Mouse (Mus musculus) forebrain, postnatal 0 days (tissue): ENCODE data around the gene Loxl1. TPM values are rescaled to one million over a fixed set of nuclear protein-coding genes. Genes with fewer than 3 reads are reported as not detected.
"Not testable (repeated sequence)": the region's sequence is repeated elsewhere in the genome, so short reads cannot be mapped to it uniquely, and the experiment has no call there.

ENCODE experiments used
- ATAC-seq: fragments of 200-750 bp; cut with Nextera tagmentation; 2 replicates; pipeline ENCODE4 v1.8.0; 2017; ENCODE audit warnings: mild to moderate bottlenecking, moderate library complexity
- DNase-seq: peaks from one replicate; pipeline ENCODE4 v3.0.0-alpha.2; 2015
- H3K27ac ChIP-seq: fragments of 300-500 bp; sonication (generic); 2 replicates; pipeline ENCODE4 v1.5.1; 2014; ENCODE audit warnings: low read depth, mild to moderate bottlenecking, antibody characterized with exemption, low read length, moderate library complexity, mixed read lengths
- H3K27me3 ChIP-seq: fragments of 300-500 bp; sonication (generic); 2 replicates; pipeline ENCODE4 v1.6.1; 2014; ENCODE audit warnings: mild to moderate bottlenecking, low read length, mixed read lengths; ENCODE audit not compliant: insufficient read depth
- H3K36me3 ChIP-seq: fragments of 300-500 bp; sonication (generic); 2 replicates; pipeline ENCODE4 v1.6.1; 2014; ENCODE audit warnings: mild to moderate bottlenecking, moderate library complexity; ENCODE audit not compliant: insufficient read depth
- H3K4me1 ChIP-seq: fragments of 300-500 bp; sonication (generic); 2 replicates; pipeline ENCODE4 v1.6.1; 2014; ENCODE audit warnings: antibody characterized with exemption; ENCODE audit not compliant: insufficient read depth
- H3K4me2 ChIP-seq: fragments of 300-500 bp; sonication (generic); 2 replicates; pipeline ENCODE4 v1.6.1; 2014; ENCODE audit warnings: low read depth, mild to moderate bottlenecking, moderate library complexity
- H3K4me3 ChIP-seq: fragments of 300-500 bp; sonication (generic); 2 replicates; pipeline ENCODE4 v1.5.1; 2014; ENCODE audit warnings: low read depth, low read length, mixed read lengths
- H3K9ac ChIP-seq: fragments of 300-500 bp; sonication (generic); 2 replicates; pipeline ENCODE4 v1.6.1; 2014; ENCODE audit warnings: mild to moderate bottlenecking
- H3K9me3 ChIP-seq: fragments of 300-500 bp; sonication (generic); 2 replicates; pipeline ENCODE4 v1.6.1; 2016; ENCODE audit warnings: low read length
- CTCF ChIP-seq: sonication (generic); IDR thresholded peaks from 2 replicates; pipeline ENCODE4 v1.5.1; 2016; ENCODE audit warnings: antibody characterized with exemption, control low read depth, low read depth
- WGBS: fragments of 180-500 bp; shearing (Covaris S2); extraction: QIAGEN DNeasy Blood & Tissue Kit; methylation state at CpG from one replicate; pipeline ENCODE4 v1.1.7; 2014; 5-methylcytosine and 5-hydroxymethylcytosine counted together
- polyA plus RNA-seq: library from polyadenylated mRNA; unstranded; fragments of >200 nt; fragmentation: Nextera tagmentation; extraction: Ambion mirVana; gene quantifications from 2 replicates; pipeline ENCODE4 v1.2.1, GENCODE M21; 2015
- total RNA-seq: library from RNA; depleted of rRNA; stranded (reverse); fragments of >200 nt; gene quantifications from 2 replicates; pipeline ENCODE4 v1.2.3, GENCODE M21; 2014

The Loxl1 gene
- total and polyA plus RNA-seq, 2 experiments from 2014 or later: 8.0 to 9.4 TPM

DNA sequence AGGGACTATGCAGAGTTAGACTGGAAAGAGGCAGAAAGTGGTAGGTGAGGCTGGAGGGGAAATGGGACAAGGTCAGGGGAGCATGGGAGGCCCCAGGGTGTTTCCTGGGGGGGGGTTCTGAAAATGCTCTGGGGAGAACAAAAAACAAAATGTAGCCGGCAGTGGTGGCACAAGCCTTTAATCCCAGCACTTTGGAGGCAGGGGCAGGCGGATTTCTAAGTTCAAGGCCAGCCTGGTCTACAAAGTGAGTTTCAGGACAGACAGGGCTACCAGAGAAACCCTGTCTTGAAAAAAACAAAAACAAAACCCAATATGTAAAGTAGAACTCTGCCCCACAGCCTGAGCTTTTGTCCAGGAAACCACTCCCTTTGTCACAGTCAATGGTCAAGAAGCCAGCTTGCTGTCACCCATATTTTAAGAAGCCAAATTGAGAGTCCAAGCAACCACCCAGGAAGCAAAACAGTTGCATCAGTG is 40.9 kb downstream of the Loxl1 start:
- WGBS: 84% methylated on average over 2 of the region's 2 CpGs
- TF ChIP-seq CTCF: no peak
- H3K4me1 ChIP-seq: no peaks in the 10 kb centered on the region
- DNase-seq (no peak), ATAC-seq (no peak)
- H3K4me3 ChIP-seq: no peak overlapping the region
- H3K36me3 ChIP-seq: no peaks in the 10 kb centered on the region
- H3K4me2 ChIP-seq: no peak overlapping the region
- H3K27ac ChIP-seq: no peak overlapping the region
- no peaks in the 10 kb centered on the region for H3K27me3 ChIP-seq
- H3K9me3 ChIP-seq: no peaks in the 10 kb centered on the region
- no peak overlapping the region for H3K9ac ChIP-seq

DNA sequence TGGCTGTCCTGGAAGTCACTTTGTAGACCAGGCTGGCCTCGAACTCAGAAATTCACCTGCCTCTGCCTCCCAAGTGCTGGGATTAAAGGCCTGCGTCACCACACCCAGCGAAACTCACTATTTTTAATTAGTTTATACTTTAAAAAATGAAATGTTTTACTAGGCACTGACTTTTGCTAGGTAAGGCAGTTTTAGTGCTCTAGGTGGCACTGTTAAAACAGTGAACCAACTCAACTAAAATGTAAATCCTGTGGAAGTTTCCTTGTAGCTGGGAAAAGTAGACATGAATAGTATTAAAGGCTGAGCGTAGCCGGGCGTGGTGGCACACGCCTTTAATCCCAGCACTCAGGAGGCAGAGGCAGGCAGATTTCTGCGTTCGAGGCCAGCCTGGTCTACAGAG is 41.4 kb downstream of the Loxl1 start:
- ATAC-seq, H3K9me3 ChIP-seq, H3K4me1 ChIP-seq, H3K27me3 ChIP-seq, H3K9ac ChIP-seq, H3K4me2 ChIP-seq, H3K27ac ChIP-seq, DNase-seq, H3K36me3 ChIP-seq, H3K4me3 ChIP-seq: not testable (repeated sequence)
- TF ChIP-seq CTCF: peak; percentile 20; the same call in 1 of the 2 replicates
- WGBS: 93% methylated on average over 9 of the region's 9 CpGs

DNA sequence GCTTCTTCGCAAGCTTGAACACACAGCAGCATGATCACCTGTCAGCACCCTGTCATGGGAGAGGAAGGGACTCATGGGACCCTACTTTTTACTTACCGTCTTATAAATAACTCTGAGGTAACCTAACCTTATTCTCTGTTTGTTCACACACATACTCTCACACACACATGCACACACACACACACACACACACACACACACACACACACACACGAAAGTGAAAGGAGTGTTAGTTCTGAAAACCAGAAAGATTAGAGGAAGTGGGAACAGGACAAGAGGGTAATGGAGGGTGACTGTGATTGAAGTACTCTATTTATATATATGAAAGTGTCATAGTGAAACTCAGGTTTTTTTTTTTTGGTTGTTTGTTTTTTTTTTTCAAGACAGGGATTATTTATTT is 41.9 kb downstream of the Loxl1 start:
- no peak for TF ChIP-seq CTCF
- H3K27ac ChIP-seq: no peak overlapping the region
- H3K4me2 ChIP-seq: no peak overlapping the region
- no peaks in the 10 kb centered on the region for H3K4me1 ChIP-seq
- no peaks in the 10 kb centered on the region for H3K36me3 ChIP-seq
- H3K9ac ChIP-seq: no peak overlapping the region
- DNase-seq (no peak), ATAC-seq (no peak)
- 95% methylated on average over 3 of the region's 3 CpGs for WGBS
- no peaks in the 10 kb centered on the region for H3K9me3 ChIP-seq
- no peaks in the 10 kb centered on the region for H3K27me3 ChIP-seq
- no peak overlapping the region for H3K4me3 ChIP-seq

DNA sequence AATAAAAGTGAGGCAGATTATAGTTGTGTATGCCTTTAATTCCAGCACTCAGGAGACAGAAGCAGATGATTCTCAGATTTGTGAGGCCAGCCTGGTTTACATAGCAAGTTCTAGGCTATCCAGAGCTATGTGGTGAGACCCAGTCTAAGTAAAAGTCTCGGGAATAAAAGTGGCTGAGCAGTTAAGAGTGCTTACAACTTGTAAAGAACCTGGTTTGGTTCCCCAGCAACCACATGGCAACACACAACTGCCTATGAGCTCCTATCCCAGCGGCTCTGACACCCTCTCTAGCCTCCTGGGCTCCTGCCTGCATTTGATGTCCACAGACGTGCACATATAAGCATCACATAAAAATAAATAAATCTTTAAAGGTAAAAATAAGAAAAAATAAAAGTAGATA is 42.9 kb downstream of the Loxl1 start:
- DNase-seq (no peak), ATAC-seq (no peak)
- H3K36me3 ChIP-seq: no peaks in the 10 kb centered on the region
- no peak for TF ChIP-seq CTCF
- H3K9ac ChIP-seq: no peak overlapping the region
- H3K27ac ChIP-seq: no peak overlapping the region
- no peaks in the 10 kb centered on the region for H3K9me3 ChIP-seq
- 67% methylated on average over 3 of the region's 3 CpGs for WGBS
- H3K27me3 ChIP-seq: no peaks in the 10 kb centered on the region
- no peaks in the 10 kb centered on the region for H3K4me1 ChIP-seq
- no peak overlapping the region for H3K4me3 ChIP-seq
- no peak overlapping the region for H3K4me2 ChIP-seq

DNA sequence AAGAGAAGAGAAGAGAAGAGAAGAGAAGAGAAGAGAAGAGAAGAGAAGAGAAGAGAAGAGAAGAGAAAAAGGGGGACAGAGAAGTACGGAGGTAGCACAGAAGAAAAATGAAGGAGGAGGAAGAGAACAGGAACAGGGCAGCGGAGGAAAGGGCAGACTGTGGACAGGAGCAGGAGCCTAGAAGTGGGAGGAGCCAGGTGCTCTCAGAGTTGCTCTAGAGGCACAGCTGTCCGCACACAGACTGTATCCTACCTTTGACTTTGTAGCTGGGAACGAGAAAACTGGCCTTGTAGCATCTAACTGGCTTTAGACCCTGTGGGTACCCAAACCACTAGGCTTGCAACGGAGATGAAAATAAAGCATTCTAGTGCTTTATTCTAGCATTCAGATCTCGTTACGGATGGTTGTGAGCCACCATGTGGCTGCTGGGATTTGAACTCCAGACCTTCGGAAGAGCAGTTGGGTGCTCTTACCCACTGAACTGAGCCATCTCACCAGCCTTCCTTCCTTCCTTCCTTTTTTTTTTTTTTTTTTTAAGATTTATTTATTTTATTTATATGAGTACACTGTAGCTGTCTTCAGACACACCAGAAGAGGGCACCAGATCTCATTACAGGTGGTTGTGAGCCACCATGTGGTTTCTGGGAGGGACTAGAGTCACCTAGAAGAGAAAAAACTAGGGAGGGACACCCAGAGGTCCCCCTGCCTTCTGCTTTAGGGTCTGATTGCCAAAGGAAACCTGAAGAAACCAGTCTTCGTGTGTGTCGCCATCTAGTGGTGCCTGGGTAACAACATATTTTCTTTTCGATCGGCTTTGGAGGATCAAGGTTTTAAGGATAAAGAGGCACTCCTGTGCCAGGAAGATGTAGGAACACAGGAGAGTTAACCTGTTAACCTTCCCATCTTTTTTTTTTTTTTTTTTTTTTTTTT is 44.3 kb downstream of the Loxl1 start:
- Histone ChIP-seq H3K9me3 (no peaks in the 10 kb centered on the region), H3K36me3 (no peaks in the 10 kb centered on the region), H3K9ac (no peak overlapping the region), H3K27me3 (no peaks in the 10 kb centered on the region), H3K4me3 (no peak overlapping the region), H3K27ac (no peak overlapping the region), H3K4me1 (no peaks in the 10 kb centered on the region), H3K4me2 (no peak overlapping the region)
- ATAC-seq (peak; percentile 29; the same call in 1 of the 2 replicates), DNase-seq (peak; percentile 82)
- 62% methylated on average over 12 of the region's 12 CpGs for WGBS
- TF ChIP-seq CTCF: peak; percentile 77

DNA sequence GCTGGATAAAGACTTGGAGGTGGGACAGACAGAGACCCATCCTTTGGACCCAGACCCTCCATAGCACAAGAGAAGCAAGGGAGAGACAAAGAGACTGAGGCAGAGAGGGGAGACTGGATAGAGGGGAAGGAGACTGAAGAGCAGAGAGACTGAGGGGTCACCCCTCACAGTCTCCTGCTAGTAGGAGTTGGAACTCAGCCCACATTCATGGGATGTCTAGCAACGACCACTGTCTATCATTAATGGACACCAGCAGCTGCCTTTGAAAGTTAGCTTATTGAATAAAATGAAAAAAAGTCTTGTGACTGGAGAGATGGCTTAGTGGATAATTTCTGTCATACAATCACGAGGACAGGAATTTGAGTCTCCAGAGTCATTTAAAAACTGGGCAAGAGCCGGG is 45.9 kb downstream of the Loxl1 start:
- 64% methylated on average over 3 of the region's 3 CpGs for WGBS
- ATAC-seq: no peak
- H3K4me1 ChIP-seq: no peaks in the 10 kb centered on the region
- H3K4me3 ChIP-seq: no peak overlapping the region
- H3K9ac ChIP-seq: no peak overlapping the region
- DNase-seq: no peak
- H3K27ac ChIP-seq: no peak overlapping the region
- no peak overlapping the region for H3K4me2 ChIP-seq
- no peaks in the 10 kb centered on the region for H3K27me3 ChIP-seq
- no peak for TF ChIP-seq CTCF
- no peaks in the 10 kb centered on the region for H3K9me3 ChIP-seq
- peaks cover 9% of the 10 kb centered on the region for H3K36me3 ChIP-seq

DNA sequence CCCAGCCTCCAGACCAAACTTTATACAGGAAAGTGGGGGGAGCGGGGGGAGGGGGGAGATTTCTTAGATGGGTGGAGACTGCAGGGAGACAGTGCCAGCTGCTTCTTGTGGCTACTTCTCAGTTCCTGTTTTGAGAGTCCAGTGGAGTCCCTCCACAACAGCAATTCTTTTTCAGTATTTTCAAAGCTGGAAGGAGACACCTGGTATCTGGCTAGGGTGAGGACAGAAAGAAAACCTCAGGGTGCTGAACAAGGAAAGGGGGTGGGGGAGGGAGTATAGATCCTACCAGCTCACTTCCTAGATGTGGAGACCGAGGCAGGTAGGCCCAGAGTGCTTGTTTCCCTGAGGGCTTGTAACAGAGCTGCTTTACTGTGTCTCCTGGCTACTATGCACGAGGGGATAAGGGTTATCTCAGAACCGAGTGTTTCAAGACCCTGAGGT is 46.4 kb downstream of the Loxl1 start:
- H3K4me1 ChIP-seq: no peaks in the 10 kb centered on the region
- ATAC-seq (no peak), DNase-seq (no peak)
- peaks cover 14% of the 10 kb centered on the region for H3K36me3 ChIP-seq
- no peak overlapping the region for H3K27ac ChIP-seq
- no peak overlapping the region for H3K4me3 ChIP-seq
- TF ChIP-seq CTCF: no peak
- no peaks in the 10 kb centered on the region for H3K9me3 ChIP-seq
- no peaks in the 10 kb centered on the region for H3K27me3 ChIP-seq
- H3K9ac ChIP-seq: no peak overlapping the region
- H3K4me2 ChIP-seq: no peak overlapping the region
- WGBS: 52% methylated on average over 4 of the region's 4 CpGs
